Mouse (Mus musculus): Measurements from ENCODE around the gene Zwint.

Zwint gene

DNA sequence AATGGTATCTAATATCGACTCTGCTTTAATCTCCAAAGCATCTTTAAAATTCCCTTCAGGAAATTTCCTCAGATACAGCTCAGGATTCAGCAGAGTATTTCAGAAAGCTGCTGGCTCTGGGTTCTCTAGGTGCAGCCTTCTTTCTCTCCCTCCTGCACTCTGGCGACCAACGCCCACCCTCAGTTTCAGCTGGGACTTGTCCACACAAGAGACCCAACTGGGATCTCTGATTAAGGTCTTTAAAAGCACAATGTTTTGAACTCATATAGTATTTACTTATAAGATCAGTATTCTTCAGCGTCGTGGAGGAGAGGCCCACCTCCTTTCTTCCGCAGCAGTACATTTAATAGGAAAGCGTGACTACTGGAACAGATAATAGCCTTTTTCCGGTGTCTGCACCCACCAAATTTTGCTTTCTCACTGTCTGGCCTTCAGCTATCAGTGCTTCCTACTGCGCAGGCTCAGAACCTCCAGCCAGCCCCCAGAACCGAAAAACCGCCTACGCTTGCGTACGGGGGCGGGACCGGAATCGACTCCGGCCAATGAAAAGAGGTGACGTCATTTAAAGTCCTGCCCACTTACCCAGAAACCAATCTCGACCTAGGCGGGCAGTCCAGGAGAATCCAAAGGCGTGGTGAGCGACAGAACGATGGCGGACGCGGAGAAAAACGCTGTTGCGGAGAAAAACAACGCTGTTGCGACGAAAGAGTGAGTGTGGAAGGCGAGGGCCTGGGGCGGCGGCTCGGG, at the start of gene Zwint:
TSS of gene Zwint (plus strand) at position 576 of the 747 bp plus-strand sequence.
- peak; percentile 84 for DNase-seq (ENCODE audit: extremely low read depth, low read depth, low spot score)

DNA sequence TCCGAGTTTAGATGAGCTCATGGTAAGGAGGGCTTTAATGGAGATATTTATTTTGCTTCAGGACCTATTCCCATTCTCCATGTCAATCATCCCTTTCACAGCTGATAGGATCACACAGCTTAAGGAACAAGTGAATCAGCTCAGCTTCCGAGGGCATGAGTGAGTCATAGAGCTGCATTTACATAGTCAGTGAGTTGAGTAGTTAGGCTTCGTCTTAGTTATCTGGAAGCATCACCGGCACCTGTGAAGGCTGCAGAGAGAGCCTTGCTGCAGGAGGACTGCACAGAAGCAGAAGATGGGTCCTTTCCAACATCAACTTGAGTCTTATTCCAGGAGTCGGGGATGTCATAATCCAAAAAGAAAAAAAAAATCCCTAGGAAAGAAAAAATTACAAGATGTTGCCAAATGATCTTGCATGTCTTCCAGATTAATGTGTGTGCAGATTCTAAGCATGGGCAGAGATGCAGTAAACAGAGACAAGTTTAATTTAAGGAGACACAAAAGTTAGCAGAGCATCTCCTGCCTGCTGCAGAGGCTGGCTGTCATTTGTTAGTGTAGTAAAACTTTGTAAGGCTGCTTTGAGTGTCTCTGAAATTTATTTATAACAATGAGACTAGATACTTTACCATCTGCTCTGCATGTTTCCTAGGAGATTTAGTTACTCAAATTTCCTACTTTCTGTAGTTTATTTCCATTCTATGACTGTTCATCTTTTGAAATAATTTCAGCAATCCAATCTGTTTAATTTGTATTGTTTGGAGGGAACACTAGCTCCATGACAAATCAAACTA, 41.3 kb upstream of the Zwint start:
- no peak for DNase-seq (ENCODE audit: extremely low read depth, low read depth, low spot score)

DNA sequence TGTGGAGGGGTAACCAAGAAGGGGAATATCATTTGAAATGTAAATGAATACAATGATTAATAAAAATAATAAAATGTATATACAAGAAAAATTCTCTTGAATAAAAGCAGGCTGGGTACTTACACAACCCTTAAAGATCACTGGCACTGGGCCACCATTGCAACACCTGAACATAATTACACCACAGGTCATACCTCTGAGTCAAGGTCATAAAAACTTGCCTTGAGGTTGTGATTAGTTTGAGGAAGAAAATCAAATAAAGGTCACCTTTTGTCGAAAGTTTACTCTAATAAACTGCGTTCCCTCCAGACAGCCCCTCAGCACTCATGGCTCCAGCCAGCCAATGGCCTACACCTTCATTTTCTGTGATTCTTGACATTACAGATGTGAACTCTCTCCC, 38.5 kb upstream of the Zwint start:
- DNase-seq (ENCODE audit: extremely low read depth, low read depth, low spot score) = peak; percentile 51

DNA sequence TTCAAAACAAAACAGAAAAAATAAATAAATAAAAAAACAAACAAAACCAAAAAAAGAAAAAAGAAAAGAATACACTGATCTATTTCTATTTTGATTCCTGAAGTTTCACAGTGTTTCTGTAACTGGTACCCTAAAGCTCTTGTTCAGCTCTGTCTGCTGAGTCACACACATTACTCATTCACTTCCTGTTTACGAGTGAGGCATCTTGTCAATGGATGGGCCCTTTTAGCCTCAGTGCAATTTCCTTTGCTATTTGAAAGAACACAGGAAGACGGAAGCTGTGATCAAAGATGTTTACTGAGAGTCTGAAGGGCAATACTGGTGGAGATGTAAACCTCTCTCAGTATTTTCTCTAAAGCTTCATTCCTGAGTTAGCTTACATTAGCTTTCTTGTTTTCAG, 34.1 kb upstream of the Zwint start:
- no peak for DNase-seq (ENCODE audit: extremely low read depth, low read depth, low spot score)

- DNase-seq (ENCODE audit: extremely low read depth, low read depth, low spot score) = no peak
Observed at GRCm38 (mm10) chr10:72623561-72623960, 31.1 kb upstream of the Zwint start.

GRCm38 (mm10) chr10:72634125-72634524, 20.5 kb upstream of the Zwint start:
- peak; percentile 67 for DNase-seq (ENCODE audit: extremely low read depth, low read depth, low spot score)

DNA sequence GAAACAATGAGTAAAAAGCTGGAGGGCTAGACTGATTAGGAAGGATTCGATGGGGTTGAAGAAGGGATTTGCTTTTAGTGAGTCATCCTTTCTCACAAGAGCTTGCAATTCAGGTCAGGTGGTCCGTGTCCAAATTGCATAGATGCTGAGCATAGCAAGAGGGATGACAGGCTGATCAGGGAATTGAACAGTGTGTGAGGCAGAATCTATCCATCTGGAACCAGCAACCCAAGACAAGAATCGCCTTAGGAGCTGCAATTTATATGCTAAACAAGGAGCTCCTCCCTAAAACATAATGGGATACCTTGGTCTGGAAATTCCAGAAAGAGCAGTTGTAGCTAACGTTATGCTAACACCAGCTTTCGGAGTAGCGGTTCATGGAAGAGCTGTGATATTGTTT, 3.8 kb upstream of the Zwint start:
- DNase-seq (ENCODE audit: extremely low read depth, low read depth, low spot score) = no peak

DNA sequence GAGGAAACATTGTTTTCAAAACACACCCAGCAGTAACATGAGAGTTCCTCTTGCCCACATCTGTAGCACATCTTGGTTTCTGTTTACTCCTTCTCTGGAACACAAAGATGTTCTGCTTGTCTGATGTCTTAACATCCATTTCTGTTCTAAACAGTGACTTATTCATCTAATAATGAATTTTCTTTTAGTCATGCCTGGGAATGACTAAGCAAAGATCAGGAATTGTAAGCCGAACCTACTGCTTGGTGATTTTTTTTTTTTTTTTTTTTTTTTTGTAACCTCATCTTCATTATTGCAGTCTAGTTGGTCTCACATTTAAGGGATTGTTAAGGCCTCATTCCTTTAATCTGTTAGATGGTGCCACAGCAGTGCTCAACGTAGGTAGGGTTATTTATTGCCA, 848 bp upstream of the Zwint start:
- no peak for DNase-seq (ENCODE audit: extremely low read depth, low read depth, low spot score)

GRCm38 (mm10) chr10:72655017-72655509, 418 bp downstream of the Zwint start:
- peak; percentile 36 for DNase-seq (ENCODE audit: extremely low read depth, low read depth, low spot score)

DNA sequence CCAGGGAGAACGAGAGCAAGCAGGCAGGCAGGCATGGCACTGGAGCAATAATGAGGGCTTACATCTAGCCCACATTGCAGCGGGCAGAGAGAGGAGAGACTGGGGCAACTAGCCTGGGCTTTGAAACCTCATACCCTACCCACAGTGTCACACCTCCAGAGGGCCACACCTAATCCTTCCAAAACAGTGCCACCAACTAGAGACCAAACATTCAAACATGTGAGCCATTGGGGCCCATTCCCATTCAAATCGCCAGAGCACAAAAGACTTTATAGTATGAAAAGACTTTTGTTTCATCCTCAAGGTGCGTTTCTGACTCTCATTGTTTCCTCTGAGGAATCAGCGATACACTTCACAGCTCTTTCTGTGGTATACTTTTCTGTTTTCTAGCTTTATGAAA, 4.6 kb downstream of the Zwint start:
- DNase-seq (ENCODE audit: extremely low read depth, low read depth, low spot score) = no peak

- no peak for DNase-seq (ENCODE audit: extremely low read depth, low read depth, low spot score)
Observed at GRCm38 (mm10) chr10:72660350-72660749, 5.7 kb downstream of the Zwint start.

DNA sequence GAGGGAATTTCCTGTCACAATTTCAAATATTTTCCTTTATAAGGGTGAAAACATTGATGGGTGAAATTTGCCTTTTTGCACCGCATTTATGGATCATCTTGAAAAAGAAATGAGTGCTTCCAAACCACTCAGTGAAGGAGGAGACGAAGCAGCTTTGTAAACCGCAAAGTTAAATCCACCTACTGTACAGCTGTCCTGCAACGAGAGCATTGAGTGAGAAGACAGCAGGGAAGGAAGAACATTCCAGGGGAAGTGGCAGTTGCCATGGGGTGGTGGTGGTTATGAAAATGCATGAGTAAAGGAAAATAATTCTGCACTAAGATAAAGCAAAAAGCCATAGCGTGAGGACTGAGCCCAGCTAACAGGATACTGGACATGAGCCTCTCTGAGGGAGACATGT, 13.2 kb downstream of the Zwint start:
- DNase-seq (ENCODE audit: extremely low read depth, low read depth, low spot score) = no peak

- DNase-seq (ENCODE audit: extremely low read depth, low read depth, low spot score) = no peak
Observed at GRCm38 (mm10) chr10:72669086-72669485, 14.4 kb downstream of the Zwint start.

GRCm38 (mm10) chr10:72675971-72676370, 21.3 kb downstream of the Zwint start:
- no peak for DNase-seq (ENCODE audit: extremely low read depth, low read depth, low spot score)

DNA sequence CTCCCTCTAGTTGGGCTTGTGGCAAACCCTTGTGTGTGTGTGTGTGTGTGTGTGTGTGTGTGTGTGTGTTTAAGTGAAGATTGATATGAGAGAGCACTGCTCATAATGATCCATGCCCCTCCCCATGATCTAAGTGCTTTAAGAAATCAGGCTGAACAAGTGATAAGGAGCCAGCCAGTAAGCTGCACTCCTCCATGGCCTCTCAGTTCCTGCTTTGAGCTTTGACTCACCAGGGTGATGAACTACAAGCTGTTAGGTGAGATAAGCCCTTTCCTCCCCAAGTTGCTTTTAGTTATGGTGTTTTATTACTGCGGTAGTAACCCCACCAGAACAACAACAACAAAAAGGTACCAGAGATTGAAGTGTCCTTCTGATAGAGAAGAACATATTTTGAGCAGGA, 21.9 kb downstream of the Zwint start:
- no peak for DNase-seq (ENCODE audit: extremely low read depth, low read depth, low spot score)

- DNase-seq (ENCODE audit: extremely low read depth, low read depth, low spot score) = no peak
Observed at GRCm38 (mm10) chr10:72679086-72679485, 24.4 kb downstream of the Zwint start.

DNA sequence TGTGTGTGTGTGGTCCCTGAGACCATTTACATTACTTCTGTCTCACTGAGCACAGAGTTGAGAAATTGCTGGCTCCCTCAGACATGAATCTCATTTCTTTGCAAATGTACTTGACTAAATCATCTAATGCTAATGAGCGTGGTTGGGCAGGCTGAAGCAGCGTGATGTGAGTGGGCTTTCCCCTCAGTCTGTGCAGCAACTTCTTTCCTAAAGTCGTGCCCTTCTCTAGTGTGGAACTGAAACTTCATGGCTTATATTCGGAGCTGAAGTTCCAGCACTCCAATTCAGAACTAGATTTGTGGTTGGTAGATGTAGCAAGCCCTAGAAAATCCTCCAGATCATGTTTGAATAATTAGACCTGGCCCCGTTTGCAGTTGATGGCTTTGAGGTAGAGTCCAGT, 46.4 kb downstream of the Zwint start:
- no peak for DNase-seq (ENCODE audit: extremely low read depth, low read depth, low spot score)

DNA sequence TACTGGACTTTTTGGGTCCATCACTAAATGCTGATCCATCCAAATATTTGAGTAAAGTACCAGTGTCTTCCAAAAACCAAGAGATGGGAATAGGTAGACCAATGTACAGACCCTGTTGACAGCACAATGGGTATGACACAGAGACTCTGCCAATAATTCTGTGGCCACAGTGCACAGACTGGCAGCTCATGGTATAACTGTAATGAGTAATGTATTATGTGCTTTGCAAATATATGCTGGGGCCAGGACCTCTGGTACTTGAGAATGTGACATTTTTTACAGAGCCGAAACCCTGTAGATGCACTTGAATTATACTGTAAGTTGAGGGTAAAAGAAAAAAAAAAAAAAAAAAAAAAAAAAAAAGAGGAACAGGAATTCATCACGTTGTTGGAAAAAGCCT, 59.1 kb downstream of the Zwint start:
- DNase-seq (ENCODE audit: extremely low read depth, low read depth, low spot score) = no peak
